In the genomic region with DNA sequence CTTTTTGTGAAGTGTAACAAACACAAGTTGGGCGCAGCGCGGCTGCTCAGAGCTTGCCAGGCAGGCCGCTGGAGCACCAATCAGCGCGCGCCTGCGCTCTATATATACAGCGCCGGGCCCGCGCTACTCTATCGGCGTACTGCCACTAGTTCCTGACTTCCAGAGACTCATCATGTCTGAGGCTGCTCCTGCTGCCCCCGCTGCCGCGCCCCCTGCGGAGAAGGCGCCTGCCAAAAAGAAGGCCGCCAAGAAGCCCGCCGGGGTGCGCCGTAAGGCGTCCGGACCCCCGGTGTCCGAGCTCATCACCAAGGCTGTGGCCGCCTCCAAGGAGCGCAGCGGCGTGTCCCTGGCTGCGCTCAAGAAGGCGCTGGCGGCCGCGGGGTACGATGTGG, we compare ENCODE assay signal across 8 mouse cellular contexts. TPM values are rescaled to one million over a fixed set of nuclear protein-coding genes. Genes with fewer than 3 reads are reported as not detected.
A peak's percentile ranks its signal among the peaks of the same experiment; 100 is the strongest.
DNase-seq lines count a peak whose midpoint lies in the region.

TSS of gene Hist1h1c (plus strand) at position 132 of the 392 bp plus-strand sequence.

- peaks cover 25% of the 10 kb centered on the region for H3K4me1 ChIP-seq in megakaryocyte, embryonic 14.5 days

- no peaks in the 10 kb centered on the region for H3K9me3 ChIP-seq in megakaryocyte, embryonic 14.5 days

- peak within 1 kb of the TSS; percentile 95 for H3K4me3 ChIP-seq in megakaryocyte, embryonic 14.5 days (replicated peaks)

- H3K36me3 ChIP-seq in megakaryocyte, embryonic 14.5 days (replicated peaks; ENCODE audit: low read length): no peaks in the 10 kb centered on the region

- DNase-seq in adipocyte (ENCODE audit: low spot score): peak; percentile 93
- peak; percentile 91 for DNase-seq in embryo, embryonic 10 days (ENCODE audit: low spot score)
- peak; percentile 87 for DNase-seq in gastrocnemius, postnatal 10 days
- peak; percentile 94 for DNase-seq in induced T-regulatory cell, adult 2 months (ENCODE audit: low read depth)
- DNase-seq in left cerebral cortex, adult 8-10 months (ENCODE audit: low spot score in 2 of 2): peak; percentile 83 to 85
- peak; percentile 87 to 91 for DNase-seq in right cerebral cortex, adult 2 months (ENCODE audit: low spot score in 2 of 2)
- peak; percentile 49 for DNase-seq in urinary bladder, postnatal 10 days (ENCODE audit: low spot score)

- H3K27me3 ChIP-seq in megakaryocyte, embryonic 14.5 days (replicated peaks): no peaks in the 10 kb centered on the region

RNA-seq across cellular contexts. Expression of gene Hist1h1c, which starts in this region (rescaled TPM):
- 100 to 1,000 TPM; 361 to 459 TPM for total RNA-seq in gastrocnemius, postnatal 10 days (2021)
- 10 to 100 TPM; 69.7 to 80.4 (median 72.8) TPM for total RNA-seq in left cerebral cortex, adult 8-10 months (2022)
- 353 and 402 TPM in 2 replicates for polyA plus RNA-seq in megakaryocyte, embryonic 14.5 days (2012; ENCODE audit: insufficient read depth, low replicate concordance)

Comparison
In these comparisons a context has a peak if more than half of its experiments do, and no peak if none do; other contexts are left out.
1. Peak in every context shown above with its lines: DNase-seq and H3K4me3 ChIP-seq.
2. RNA of gene Hist1h1c (total RNA-seq): 361 to 459 TPM in gastrocnemius, postnatal 10 days; 69.7 to 80.4 TPM in left cerebral cortex, adult 8-10 months; every median in the first group is over 4 times any median in the second.